Mouse (Mus musculus): ENCODE results near the gene Kdm5c.
"Not testable (repeated sequence)": the region's sequence is repeated elsewhere in the genome, so short reads cannot be mapped to it uniquely, and the experiment has no call there.

Gene Kdm5c

GRCm38 (mm10) chrX:152287026-152287425 lies 54.2 kb downstream of the Kdm5c start:
- DNase-seq (ENCODE audit: low spot score), result not testable (repeated sequence)

GRCm38 (mm10) chrX:152306224-152306623 lies 73.4 kb downstream of the Kdm5c start:
- DNase-seq (ENCODE audit: low spot score), result no peak

GRCm38 (mm10) chrX:152307371-152307770 lies 74.6 kb downstream of the Kdm5c start:
- DNase-seq (ENCODE audit: low spot score), result no peak

GRCm38 (mm10) chrX:152307942-152308341 lies 75.1 kb downstream of the Kdm5c start:
- DNase-seq (ENCODE audit: low spot score), result no peak

- DNase-seq (ENCODE audit: low spot score), result no peak
Measured at GRCm38 (mm10) chrX:152320535-152320934, 87.7 kb downstream of the Kdm5c start.

- DNase-seq (ENCODE audit: low spot score), result no peak
Measured at GRCm38 (mm10) chrX:152322776-152323175, 90.0 kb downstream of the Kdm5c start.

GRCm38 (mm10) chrX:152323584-152323983 lies 90.8 kb downstream of the Kdm5c start:
- DNase-seq (ENCODE audit: low spot score), result no peak
